Mouse (Mus musculus) kidney, postnatal 14 days (tissue): Measurements from ENCODE around the gene Tbl1xr1.
A peak's percentile ranks its signal among the peaks of the same experiment; 100 is the strongest.

Experiments
- DNase-seq: peaks from one replicate; pipeline ENCODE4 v3.0.0; 2022; ENCODE audit warnings: mixed read lengths

Tbl1xr1 gene

DNA sequence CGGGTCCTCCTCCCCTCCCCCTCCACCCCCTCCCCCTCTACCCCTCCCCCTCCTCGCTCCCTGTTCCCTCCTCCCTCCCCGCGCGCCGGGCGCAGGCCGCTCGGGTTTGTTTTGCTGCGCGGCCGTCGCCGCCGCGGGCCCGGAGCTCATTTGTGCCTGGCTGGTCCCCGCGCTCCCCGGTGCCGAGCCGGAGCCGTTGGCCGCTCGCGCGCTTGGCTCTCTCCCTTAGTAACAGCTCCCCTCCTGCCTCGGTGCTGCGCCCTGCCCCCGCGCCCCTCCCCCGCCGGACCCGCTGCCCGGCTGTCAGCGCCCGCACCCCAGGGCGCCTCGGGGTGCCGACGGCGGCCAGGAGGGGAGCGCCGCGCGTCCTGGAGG is at the start of gene Tbl1xr1:
Gene Tbl1xr1, plus strand, starts transcription at position 92 of the 375 bp plus-strand sequence.
- DNase-seq: peak; percentile 98

DNA sequence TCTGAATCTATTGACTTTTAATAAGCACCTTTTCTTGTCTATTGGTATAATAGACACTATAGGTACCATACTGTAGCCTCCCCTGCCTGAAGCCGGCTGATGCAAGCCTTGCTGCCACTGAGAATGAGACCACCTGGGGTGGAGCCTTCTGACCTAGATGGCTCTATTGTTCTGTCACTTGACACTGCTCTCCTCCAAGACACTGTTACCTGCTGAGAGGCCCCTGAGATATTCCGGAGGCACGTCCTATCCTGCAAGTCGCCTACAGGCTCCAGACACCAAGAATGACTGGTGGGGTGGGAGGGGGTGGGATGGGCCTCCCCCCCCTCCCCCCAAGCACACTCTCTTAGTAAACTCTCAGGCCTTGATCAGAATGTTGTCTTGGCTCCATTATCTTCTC is 38.4 kb upstream of the Tbl1xr1 start:
- no peak for DNase-seq

DNA sequence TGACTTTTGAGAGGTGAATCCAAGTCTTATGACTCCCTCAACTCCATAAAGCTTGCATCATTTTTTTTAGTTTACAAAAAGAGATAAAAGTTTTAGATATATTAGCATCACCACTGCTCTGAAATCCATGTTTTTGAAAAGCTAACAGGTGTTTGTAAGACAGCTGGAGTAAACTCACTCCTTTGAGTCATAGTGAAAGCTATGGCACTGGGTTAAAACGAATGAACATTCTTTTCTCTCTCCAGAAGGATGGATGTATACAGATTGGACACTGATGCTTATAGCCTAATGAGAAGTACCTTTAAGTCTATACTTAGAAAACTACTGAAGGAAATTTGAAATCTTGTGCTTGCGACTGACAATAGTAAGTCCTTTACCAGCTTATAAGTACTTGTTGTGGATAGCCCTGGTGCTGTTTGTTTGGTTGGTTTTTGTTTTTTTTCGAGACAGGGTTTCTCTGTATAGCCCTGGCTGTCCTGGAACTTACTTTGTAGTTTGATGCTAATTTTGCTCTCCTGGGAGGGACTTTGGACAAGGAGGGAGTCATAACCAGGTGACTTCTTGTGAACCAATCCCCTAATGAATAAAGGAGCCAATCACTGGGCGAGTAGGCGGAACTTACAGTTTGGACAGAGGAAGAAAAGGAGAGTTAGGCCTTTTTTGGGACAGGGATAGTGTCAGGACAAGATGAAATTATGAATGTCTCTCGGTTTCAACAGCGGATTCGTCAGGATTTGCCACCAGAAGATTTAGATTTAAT is 37.2 kb upstream of the Tbl1xr1 start:
- no peak for DNase-seq

DNA sequence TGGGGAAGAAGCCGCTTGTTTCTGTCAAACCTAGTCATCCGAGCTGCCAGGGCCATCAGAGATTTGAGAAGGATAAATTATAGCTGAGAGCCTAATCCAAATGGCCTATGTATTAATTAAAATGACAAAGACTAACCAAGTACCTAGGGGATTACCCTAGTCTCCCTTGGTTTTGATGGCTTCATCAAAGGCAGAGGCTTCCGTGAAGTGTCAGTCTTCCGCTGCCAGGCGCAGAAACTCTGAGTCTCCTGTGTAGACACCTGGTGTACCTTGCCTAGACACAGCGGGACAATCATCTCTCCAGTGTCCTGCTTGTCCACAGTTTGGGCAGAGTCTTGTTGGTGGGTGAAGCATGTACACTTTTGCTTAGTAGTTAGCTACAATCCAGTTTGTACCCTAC is 35.8 kb upstream of the Tbl1xr1 start:
- DNase-seq: no peak

DNA sequence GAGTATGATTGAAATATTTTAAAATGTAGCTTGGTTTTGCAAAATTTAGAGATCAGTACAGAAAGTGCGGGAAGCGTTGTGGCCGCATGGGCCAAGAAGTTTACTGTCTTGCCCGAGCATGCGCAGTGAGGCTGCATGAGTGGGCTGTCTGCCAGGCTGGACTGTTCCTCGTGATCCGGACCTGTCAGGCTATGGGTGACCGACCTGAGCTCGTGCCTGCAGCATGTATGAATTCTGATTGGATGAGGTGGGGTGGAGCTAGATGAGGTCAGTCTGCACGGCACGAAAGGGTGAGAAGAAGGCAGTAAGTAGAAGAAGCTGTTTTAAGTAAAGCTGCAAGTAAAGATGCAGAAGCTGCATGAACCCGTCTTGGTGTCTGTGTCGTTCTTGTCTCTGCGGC is 29.2 kb upstream of the Tbl1xr1 start:
- no peak for DNase-seq

DNA sequence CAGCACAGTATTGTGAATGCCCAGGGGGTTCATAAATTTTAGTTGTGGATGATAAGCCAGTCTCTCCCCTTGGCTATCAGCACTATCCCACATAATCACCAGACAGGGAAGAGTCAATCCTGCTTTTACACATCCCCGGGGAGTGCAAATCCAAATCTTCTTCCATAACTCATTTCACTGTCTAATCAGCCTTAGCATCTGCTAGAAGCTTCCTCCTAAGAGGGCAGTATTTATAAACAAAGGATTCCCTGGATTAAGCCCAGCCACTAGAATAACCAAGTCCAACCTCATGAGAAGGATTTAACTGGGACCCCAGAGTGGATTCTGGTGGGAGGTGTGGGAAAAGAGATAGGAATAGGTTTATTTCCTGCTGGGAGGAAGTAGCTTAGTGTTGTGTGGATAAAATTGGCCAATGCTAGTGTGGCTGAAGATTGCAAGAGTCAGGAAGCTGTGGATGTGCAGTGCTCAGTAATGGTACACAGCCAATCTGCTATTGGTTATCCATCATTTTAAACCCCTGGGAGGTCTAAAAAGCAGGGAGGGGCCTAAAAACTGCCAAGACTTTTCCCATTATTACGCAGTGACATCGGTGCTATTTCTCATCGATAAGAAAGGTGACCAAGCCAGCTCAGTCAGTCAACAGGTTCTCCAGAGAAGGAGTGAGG is 19.7 kb upstream of the Tbl1xr1 start:
- DNase-seq: no peak

DNA sequence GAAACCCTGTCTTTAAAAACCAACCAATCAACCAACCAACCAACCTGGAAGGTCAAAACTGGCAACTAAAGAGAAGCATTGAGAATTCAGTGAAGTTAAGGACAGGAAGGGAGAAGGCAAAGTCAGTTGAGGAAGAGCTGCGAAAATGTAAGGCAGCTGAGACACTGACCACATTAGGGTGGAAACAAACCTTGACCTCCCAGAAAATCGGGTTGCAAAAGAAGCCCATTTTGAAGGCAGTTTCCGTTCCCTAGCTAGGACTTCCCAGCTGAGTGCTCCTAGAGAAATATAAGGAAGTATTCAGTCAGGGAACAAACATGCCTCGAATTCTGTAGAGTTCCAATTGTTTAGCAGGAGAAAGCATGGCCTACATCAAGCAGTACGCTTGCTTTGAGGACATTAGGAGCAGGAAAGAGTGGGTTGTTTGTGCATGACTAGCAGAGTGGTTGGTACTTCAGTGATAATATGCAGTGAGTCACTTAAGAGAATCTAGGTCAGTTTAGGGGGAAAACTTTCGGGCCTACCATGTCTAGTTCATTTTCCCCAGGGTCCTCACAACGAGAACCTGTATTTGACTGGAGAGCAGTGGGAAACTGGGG is 18.1 kb upstream of the Tbl1xr1 start:
- DNase-seq: no peak

DNA sequence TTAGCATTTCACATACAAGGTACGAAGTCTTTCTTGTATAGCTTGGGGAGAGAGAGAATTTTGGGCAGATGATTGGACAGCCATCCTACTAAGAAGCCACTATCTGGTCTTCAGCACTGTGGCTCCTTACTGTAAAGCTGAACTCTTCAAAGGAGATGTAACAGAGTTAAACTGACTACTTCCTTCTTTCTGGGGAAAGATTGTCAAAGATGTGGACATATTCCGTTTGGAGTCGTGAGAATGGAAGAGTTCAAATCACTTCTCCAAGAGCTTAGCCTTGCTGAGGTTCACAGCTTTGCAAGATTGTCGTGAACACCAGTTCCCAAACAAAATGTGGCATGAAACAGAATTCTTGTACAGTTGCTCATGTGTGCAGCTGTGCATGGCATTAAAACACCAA is 15.3 kb upstream of the Tbl1xr1 start:
- no peak for DNase-seq

DNA sequence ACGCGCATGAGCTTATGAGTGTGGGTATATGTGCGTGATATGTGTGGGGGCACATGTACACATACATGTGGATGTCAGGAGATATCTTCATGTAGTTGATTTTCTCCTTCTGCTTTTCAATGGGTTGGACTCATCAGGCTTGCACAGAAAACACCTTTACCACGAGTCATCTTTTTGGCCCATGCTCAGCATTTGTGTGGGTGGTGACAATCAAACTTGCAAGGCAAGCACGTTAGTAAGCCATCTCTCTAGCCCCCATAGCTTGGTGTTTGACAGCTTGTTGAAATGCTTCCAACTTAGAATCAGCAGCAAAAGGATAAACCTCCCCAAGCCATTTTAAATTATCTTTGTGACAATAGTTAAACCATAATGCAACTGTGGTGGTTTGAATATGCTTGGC is 7.8 kb upstream of the Tbl1xr1 start:
- no peak for DNase-seq

DNA sequence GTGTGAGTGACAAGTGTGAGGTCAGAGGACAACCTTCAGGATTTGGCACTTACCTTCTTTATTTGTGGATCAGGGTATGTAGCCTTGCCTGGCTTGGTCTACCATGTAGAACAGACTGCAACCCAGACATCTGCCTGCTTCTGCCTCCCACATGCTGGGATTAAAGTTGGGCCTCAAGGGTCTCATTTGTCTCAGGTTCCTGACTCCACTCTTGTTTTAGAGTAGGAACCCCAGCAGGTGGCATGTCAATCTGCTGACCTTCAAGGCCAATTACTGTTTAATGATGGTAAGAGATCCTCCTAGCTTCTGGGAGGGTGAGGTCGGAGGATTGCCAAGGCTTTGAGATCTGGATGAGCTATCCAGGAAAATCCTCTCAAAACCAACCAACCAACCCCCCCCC is 2.5 kb upstream of the Tbl1xr1 start:
- DNase-seq: no peak

DNA sequence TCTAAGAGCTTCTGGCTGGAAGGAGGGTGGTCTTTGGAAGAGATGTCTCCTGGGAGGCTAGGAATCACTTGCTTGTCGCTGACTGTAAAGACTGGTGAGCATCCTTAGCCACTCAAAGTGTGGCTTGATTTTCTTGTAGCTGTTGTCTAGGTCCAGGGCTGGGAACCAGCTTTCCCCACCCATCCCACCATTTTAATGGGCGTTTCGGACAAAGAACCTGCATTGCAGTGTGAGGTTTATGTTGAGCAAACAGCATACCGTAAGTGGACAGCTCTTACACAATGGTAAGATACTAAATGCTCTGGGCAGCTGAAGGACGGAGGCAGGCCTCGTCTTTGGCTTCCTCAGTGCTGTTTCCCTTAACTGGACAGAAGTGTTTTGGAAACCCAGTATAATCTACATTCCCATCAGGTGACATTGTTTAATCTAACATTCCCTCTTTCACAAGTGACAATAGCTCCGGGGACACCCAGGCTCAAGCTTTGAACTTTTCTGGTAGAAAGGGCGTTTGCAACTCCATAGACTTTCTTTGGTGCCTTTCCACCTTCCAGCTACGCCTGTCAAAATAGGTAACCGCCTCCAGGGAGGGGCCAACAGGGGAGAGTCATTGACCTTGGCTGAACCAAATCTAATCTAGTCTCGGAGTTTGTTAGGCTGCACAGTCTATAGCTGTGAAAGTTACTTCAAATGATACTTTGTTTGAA is 1.7 kb upstream of the Tbl1xr1 start:
- DNase-seq: peak; percentile 57

DNA sequence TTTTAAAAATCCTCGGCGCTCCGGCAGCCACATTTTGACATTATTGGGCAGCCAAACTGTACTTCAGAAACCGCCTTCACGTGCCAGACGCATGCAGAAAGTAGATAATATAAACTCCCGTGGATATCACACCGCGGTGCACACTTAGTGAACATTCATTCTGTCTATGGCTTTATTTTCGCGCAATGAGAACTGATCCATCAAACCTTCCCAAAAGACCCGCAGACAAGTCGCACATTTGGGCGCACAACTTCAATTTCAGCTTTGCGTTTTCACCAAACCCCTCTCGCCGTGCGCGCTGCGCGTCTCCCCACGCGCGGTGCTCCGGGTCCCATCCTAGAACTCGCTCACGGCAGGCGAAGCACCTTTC is 950 bp upstream of the Tbl1xr1 start:
- DNase-seq: no peak

DNA sequence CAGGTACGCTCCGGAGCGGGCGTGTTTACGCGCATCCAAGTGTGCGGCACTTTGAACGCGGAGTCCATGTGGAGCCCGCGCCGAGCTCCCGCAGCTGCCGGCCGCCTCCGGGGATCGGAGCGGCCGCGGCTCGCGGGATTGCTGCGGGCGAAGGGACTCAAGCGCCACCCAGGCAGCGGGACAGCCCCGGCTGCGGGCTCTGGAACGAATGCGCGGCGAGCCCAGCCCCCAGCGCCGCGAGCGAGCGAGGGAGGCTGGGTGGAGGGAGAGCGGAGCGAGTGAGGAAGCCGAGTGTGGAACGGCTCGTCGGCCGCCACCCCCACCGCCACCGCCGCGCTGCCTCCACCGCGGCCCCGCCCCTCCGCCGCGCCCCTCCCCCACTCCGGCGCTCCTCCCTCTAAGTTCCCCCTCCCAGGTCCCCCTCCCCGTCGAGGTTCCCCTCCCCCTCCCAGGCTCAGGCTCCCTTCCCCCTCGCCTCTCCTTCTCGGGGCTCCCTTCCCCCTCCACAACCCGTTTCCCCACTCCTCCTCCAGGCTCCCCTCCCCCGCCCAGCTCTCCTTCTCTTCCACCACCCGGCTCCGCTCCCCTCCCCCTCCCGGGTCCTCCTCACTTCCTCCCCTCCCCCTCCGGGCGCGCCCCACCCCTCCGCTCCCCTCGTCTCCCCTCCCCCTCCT is 428 bp upstream of the Tbl1xr1 start:
- peak; percentile 94 for DNase-seq

DNA sequence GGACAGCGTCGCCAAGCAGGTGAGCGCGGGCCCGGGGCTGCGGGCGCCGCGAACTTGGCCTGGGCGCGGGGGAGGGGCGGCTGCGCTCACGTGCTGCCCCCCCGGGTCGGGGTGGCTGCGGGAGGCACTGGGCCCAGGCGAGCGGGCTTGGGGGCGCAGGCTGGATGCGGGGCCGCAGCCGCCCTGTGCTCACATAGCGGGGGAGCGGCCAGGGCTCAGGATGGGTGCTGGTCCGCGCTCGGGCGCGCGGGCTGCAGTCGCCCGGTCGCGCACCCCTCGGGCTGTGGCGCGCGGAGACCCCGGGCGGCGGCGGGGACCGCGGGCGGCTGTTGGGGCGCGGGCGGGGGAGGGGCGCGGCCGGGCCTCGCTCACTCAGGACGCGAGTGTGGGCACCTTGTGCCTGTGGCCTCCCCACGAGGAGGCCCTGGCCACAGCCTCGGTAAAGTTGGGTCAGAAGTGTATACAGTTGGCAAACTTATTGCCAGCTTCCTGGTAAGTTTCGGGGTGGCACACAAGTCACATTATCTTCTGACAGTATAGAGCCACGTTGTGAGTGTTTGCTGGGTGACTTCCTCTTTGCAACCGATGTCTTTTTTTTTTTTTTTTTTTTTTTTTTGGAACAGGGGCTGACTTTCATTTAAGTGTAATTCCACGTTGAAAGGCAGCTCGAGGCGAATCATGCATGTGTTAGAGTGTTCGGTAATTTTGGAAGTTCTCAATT is 644 bp downstream of the Tbl1xr1 start:
- DNase-seq: no peak

DNA sequence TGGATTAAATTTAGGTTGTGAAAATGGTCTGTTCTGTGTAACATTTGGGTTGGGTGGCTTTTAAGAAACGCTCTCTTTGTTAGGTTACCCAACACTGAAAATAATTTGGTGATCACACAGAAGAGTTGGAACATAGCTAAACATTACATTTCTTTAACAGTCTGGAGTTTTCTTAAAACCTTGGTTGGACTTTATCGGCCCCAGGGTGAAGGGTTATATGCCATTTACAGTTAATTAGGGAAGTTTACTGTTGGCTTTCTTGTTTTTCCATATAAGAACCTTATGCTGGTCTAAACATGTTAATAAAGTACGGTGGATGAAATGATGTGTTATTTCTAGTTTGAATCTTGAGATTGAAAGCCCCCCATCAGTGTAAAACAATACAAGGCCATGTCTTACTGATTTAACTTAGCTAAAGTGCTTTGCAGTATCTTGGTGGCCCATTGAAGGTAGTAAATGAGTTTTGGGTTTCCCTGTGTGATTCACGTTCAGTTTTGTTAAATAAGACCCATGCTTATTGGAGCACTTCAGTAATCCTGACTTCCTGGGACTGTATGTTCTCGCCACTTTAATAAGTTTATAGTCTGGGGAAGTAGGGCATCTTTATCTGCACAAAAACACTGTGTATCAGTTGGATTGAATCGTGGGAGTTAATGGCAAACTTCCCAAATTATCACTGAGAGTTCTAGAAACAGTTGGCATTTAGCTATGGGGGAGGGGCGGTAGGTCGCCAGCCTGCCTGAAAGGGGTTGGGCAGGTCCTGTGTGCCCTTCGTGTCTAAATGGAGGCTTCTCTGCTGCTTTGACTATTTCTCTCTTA is 1.4 kb downstream of the Tbl1xr1 start:
- DNase-seq: peak; percentile 47

DNA sequence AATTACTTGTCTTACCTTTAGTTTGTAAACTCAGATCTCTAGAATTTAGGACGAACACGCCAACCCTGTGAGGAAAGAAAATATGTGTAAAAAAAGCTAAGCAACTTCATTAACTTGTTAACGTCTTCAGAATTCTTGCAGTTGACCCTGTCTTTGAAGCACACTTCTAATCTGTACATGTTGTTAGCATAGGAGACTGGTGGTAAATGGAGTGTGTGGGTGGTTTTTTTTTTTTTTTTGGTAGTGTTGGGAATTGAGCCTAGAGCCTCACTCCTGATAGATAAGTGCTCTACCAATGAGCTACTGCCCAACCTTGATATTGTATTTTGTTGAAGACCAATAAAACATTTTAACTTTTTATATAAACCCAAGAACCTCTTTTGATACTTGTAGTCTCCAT is 2.1 kb downstream of the Tbl1xr1 start:
- DNase-seq: no peak

DNA sequence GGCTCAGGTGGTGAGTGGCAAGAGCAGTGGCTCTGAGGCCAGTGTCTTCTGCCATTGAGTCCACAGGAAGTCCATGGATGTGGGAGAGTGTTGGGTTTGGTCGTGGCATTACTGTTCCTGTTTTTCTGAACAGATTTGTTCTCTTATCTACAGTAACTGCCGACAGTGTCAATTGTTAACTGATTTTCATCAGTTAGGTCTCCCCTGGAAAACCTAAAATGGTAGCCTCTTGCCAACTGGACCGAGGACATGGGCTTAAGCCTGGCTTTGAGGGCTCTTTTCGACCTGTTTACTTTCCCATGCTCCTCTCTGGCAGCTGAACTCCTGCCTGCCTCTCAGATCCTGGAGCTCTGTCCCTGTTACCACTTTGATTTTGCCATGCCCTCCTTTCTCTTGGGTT is 5.4 kb downstream of the Tbl1xr1 start:
- no peak for DNase-seq

DNA sequence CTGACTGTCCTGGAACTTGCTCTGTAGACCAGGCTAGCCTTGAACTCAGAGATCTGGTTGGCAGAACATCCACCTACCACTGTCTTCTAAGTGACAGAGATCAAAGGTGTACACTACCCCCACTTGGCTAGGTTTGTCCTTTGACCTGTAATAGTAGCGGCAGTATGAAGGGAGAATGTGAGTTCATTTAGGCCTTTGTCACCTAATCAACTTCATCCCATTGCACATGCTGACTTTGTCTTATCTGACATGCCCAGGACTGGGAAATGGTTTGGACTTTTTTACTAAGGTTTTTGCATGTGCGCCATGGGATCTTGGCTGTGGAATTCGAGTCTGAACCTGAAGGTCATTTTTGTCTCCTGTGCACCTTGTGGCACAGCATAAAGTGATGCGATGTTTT is 6.4 kb downstream of the Tbl1xr1 start:
- no peak for DNase-seq

DNA sequence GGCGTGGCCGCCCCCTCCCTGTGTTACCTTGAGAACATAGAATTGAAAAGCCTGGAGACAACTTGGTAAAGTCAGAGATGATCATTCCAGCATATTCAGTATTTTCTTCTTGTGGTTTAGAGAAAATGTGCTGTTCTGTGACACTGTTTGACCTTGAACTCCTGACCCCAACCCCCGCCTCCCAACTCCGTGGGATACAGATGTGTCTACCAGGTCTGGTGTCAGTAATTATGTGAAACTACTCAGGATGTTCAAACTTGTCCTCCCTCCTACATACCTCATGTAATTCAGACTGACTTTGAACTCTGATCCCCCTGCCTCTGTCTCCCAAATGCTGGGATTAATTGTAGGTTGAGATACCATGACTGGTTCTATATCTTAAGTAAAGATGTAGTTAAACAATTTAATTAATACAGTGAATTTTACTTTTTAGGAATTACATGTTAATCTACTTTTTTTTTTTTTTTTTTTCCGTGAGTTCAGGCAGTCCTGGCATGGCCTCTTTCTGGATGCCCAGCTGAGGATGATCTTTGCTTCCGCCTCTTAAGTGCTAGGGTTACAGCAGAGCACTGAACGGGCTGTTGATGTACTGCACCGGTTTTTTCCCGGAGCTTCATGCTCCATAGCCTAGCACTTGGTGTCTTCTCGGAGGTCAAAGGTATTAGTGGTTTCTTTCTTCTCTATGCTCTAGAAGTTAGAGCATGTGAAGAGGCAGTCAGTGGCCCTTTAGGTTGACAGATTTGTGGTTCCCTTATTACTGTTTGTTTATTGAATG is 8.0 kb downstream of the Tbl1xr1 start:
- peak; percentile 48 for DNase-seq

DNA sequence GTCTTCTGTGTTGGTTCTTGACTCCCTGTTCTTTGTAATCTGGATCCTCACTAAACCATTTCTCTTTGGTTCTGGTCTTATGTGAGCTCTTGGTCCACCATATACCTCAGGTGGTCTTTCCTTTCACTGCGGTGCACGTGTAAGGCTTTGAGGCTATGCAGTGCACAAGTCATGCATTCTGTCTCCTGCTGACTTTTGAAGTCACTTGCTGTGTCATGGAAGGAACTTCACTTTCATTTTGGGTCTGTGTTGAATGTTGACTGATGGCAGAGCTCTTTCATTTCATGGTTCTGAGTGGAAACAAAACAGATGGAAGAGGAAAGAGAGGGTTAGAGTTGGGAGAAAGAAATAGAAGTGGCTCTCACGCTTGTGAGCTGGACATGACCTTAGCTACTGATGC is 13.4 kb downstream of the Tbl1xr1 start:
- no peak for DNase-seq
